Comparison of ENCODE assay signal across 21 mouse cellular contexts in the genomic region with DNA sequence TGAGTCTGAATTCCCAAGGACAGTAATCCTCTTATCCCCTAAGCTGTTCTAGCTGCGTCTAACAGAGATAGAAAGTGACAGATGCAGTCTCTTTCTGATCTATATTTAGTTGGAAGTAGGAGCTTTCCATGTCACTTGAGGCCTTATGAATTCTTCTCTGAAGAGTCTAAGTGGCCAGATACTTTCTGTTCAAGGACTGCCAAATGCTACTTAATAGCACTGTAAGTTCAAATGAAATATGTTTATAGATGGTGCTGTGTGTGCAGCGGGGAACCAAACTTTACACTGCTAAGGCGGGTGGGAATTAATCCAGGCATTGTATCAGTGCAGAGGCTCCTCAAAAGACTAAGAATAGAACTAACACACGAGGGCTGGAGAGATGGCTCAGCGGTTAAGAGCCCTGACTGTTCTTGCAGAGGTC. TPM values are rescaled to one million over a fixed set of nuclear protein-coding genes. Genes with fewer than 3 reads are reported as not detected.
DNase-seq lines count a peak whose midpoint lies in the region; ATAC-seq and TF ChIP-seq lines count a peak whose summit lies in the region.
"Had no signal": no experiment of that assay in that cellular context is flagged by ENCODE, and none has a peak within 500 bp of the region (broad histone marks: within the 10 kb centered on the region; RNA-seq: fewer than 3 reads in every experiment).

No protein-coding gene starts in this region.

- 51% methylated on average over 5 of the region's 5 CpGs for WGBS in forebrain, embryonic 14.5 days
- WGBS in forebrain, embryonic 12.5 days: 50% methylated on average over 5 of the region's 5 CpGs
- WGBS in heart, embryonic 14.5 days: 31% methylated on average over 5 of the region's 5 CpGs
- 29% methylated on average over 5 of the region's 5 CpGs for WGBS in heart, postnatal 0 days
- 83% methylated on average over 5 of the region's 5 CpGs for WGBS in liver, postnatal 0 days (ENCODE audit: insufficient replicate concordance)

- H3K4me1 ChIP-seq in forebrain, embryonic 14.5 days (ENCODE audit: control insufficient read depth, insufficient read depth, low read length): no peaks in the 10 kb centered on the region
- no peaks in the 10 kb centered on the region for H3K4me1 ChIP-seq in forebrain, embryonic 12.5 days
- peaks cover 3 to 13% of the 10 kb centered on the region in 2 experiments; a peak in 3 of 4 replicates for H3K4me1 ChIP-seq in heart, embryonic 14.5 days (ENCODE audit: control insufficient read depth in 2 of 2, insufficient read depth in 2 of 2, low read length in 2 of 2)
- H3K4me1 ChIP-seq in heart, postnatal 0 days (ENCODE audit: control insufficient read depth, insufficient read depth): 0 out of 2 replicates have a peak, but pooled peaks cover 17% of the 10 kb centered on the region
- no peaks in the 10 kb centered on the region for H3K4me1 ChIP-seq in liver, postnatal 0 days (ENCODE audit: insufficient read depth)
- H3K4me1 ChIP-seq: liver, embryonic 15.5 days; neural tube, embryonic 12.5 days; stomach, embryonic 15.5 days had no signal

- TF ChIP-seq EP300 in heart, postnatal 0 days (IDR thresholded peaks at IDR 0.05; ENCODE audit: low read depth): no peak
- TF ChIP-seq EP300 in liver, postnatal 0 days (IDR thresholded peaks at IDR 0.05; ENCODE audit: low read depth): no peak

- no peak for ATAC-seq in forebrain, embryonic 14.5 days
- no peak for ATAC-seq in forebrain, embryonic 12.5 days (ENCODE audit: low FRiP score)
- 0 out of 2 replicates have a peak, but pooled peaks have one; percentile 35 for ATAC-seq in heart, embryonic 14.5 days (ENCODE audit: insufficient number of reproducible peaks, insufficient read depth, low FRiP score, low read depth)
- peak; percentile 69 for ATAC-seq in heart, postnatal 0 days (ENCODE audit: insufficient read depth, low read depth)
- ATAC-seq in liver, postnatal 0 days: no peak

- no peak for TF ChIP-seq CTCF in heart, postnatal 0 days (IDR thresholded peaks at IDR 0.05; ENCODE audit: low read depth)
- TF ChIP-seq CTCF in liver, postnatal 0 days (IDR thresholded peaks at IDR 0.05; ENCODE audit: low read depth): no peak

- no peak overlapping the region for H3K27ac ChIP-seq in forebrain, embryonic 14.5 days (ENCODE audit: low read depth, low read length)
- H3K27ac ChIP-seq in forebrain, embryonic 12.5 days: no peak overlapping the region
- peak overlapping the region; percentile 21 to 66; a peak in 3 of 4 replicates for H3K27ac ChIP-seq in heart, embryonic 14.5 days (replicated peaks in 1 of 2; ENCODE audit: control insufficient read depth in 1 of 2, insufficient read depth in 1 of 2, low read depth in 2 of 2, low read length in 2 of 2)
- peak overlapping the region; percentile 18 for H3K27ac ChIP-seq in heart, postnatal 0 days (ENCODE audit: low read depth)
- no peak overlapping the region for H3K27ac ChIP-seq in liver, postnatal 0 days (ENCODE audit: low read depth)
- H3K27ac ChIP-seq: liver, embryonic 15.5 days; neural tube, embryonic 12.5 days; stomach, embryonic 15.5 days had no signal

- H3K4me3 ChIP-seq in forebrain, embryonic 14.5 days (ENCODE audit: low read depth, low read length): no peak overlapping the region
- no peak overlapping the region for H3K4me3 ChIP-seq in forebrain, embryonic 12.5 days (replicated peaks)
- no peak overlapping the region for H3K4me3 ChIP-seq in heart, embryonic 14.5 days (ENCODE audit: control insufficient read depth in 1 of 2, insufficient read depth in 1 of 2, low read depth in 1 of 2, low read length in 2 of 2)
- no peak overlapping the region for H3K4me3 ChIP-seq in heart, postnatal 0 days (ENCODE audit: low read depth, low read length)
- H3K4me3 ChIP-seq in liver, postnatal 0 days (ENCODE audit: low read depth, low read length): no peak overlapping the region
- H3K4me3 ChIP-seq: liver, embryonic 15.5 days; neural tube, embryonic 12.5 days; stomach, embryonic 15.5 days had no signal

- H3K9me3 ChIP-seq in forebrain, embryonic 14.5 days (replicated peaks; ENCODE audit: control insufficient read depth, low read length): no peaks in the 10 kb centered on the region
- H3K9me3 ChIP-seq in forebrain, embryonic 12.5 days: no peaks in the 10 kb centered on the region
- H3K9me3 ChIP-seq in heart, embryonic 14.5 days (ENCODE audit: control insufficient read depth, low read length): no peaks in the 10 kb centered on the region
- H3K9me3 ChIP-seq in heart, postnatal 0 days (replicated peaks; ENCODE audit: control insufficient read depth, low read length): no peaks in the 10 kb centered on the region
- no peaks in the 10 kb centered on the region for H3K9me3 ChIP-seq in liver, postnatal 0 days (ENCODE audit: low read length)
- H3K9me3 ChIP-seq: liver, embryonic 15.5 days; neural tube, embryonic 12.5 days; stomach, embryonic 15.5 days had no signal

- no peaks in the 10 kb centered on the region for H3K27me3 ChIP-seq in forebrain, embryonic 14.5 days (replicated peaks; ENCODE audit: control insufficient read depth, insufficient read depth, low read length)
- H3K27me3 ChIP-seq in forebrain, embryonic 12.5 days: no peaks in the 10 kb centered on the region
- no peaks in the 10 kb centered on the region for H3K27me3 ChIP-seq in heart, embryonic 14.5 days (ENCODE audit: control insufficient read depth, insufficient read depth, low read length)
- no peaks in the 10 kb centered on the region for H3K27me3 ChIP-seq in heart, postnatal 0 days (ENCODE audit: control insufficient read depth, insufficient read depth, low read length)
- H3K27me3 ChIP-seq in liver, postnatal 0 days (ENCODE audit: insufficient read depth, low read length): no peaks in the 10 kb centered on the region
- H3K27me3 ChIP-seq: CH12.LX; liver, embryonic 15.5 days; neural tube, embryonic 12.5 days; stomach, embryonic 15.5 days had no signal

- peaks cover 41% of the 10 kb centered on the region for H3K36me3 ChIP-seq in forebrain, embryonic 14.5 days (ENCODE audit: control insufficient read depth, insufficient read depth, low read length)
- peaks cover 32% of the 10 kb centered on the region for H3K36me3 ChIP-seq in forebrain, embryonic 12.5 days (replicated peaks)
- H3K36me3 ChIP-seq in heart, embryonic 14.5 days (ENCODE audit: control insufficient read depth, insufficient read depth, low read length): peaks cover 32% of the 10 kb centered on the region
- peaks cover 30% of the 10 kb centered on the region for H3K36me3 ChIP-seq in heart, postnatal 0 days (replicated peaks; ENCODE audit: control insufficient read depth, insufficient read depth, low read length)
- H3K36me3 ChIP-seq in liver, postnatal 0 days (replicated peaks; ENCODE audit: insufficient read depth, low read length): peaks cover 31% of the 10 kb centered on the region

- no peak overlapping the region for H3K9ac ChIP-seq in forebrain, embryonic 14.5 days (ENCODE audit: low read length)
- no peak overlapping the region for H3K9ac ChIP-seq in forebrain, embryonic 12.5 days
- no peak overlapping the region for H3K9ac ChIP-seq in heart, embryonic 14.5 days (ENCODE audit: low read length)
- no peak overlapping the region for H3K9ac ChIP-seq in heart, postnatal 0 days (replicated peaks; ENCODE audit: low read depth, low read length)
- H3K9ac ChIP-seq in liver, postnatal 0 days (replicated peaks): no peak overlapping the region
- H3K9ac ChIP-seq: liver, embryonic 15.5 days; neural tube, embryonic 12.5 days; stomach, embryonic 15.5 days had no signal

- H3K4me2 ChIP-seq in forebrain, embryonic 14.5 days (ENCODE audit: low read length): no peak overlapping the region
- no peak overlapping the region for H3K4me2 ChIP-seq in forebrain, embryonic 12.5 days
- H3K4me2 ChIP-seq in heart, embryonic 14.5 days (ENCODE audit: low read length): no peak overlapping the region
- no peak overlapping the region for H3K4me2 ChIP-seq in heart, postnatal 0 days (ENCODE audit: low read depth, low read length)
- H3K4me2 ChIP-seq in liver, postnatal 0 days (ENCODE audit: low read depth, low read length): no peak overlapping the region
- H3K4me2 ChIP-seq: liver, embryonic 15.5 days; neural tube, embryonic 12.5 days; stomach, embryonic 15.5 days had no signal

- peak; percentile 3 for DNase-seq in forebrain, embryonic 14.5 days (ENCODE audit: low spot score)
- DNase-seq in heart, adult 8-10 months (ENCODE audit: low spot score): no peak
- peak; percentile 30 for DNase-seq in heart, postnatal 0 days (ENCODE audit: low spot score)
- peak; percentile 84 for DNase-seq in retina, adult 2 months (ENCODE audit: low read depth, low spot score)
- DNase-seq in liver, postnatal 0 days: no peak
- DNase-seq in thymus, postnatal 14 days: no peak
- DNase-seq: cerebellum, postnatal 14 days; kidney, adult 2 months; kidney, postnatal 4 days; layer of hippocampus, postnatal 36 days; lung, postnatal 14 days; right cerebral cortex, adult 18-20 months; spleen, adult 18-20 months; thymus, postnatal 25 days had no signal

RNA-seq across cellular contexts. Expression of gene Chrm5, which starts 9.6 kb away (rescaled TPM):
- 0.42 and 0.49 TPM in 2 replicates for polyA plus RNA-seq in forebrain, embryonic 14.5 days (2014; fragmentation: Nextera tagmentation; extraction: Ambion mirVana)
- 0.31 TPM in 1 of 2 replicates, not detected in the other for polyA plus RNA-seq in forebrain, embryonic 12.5 days (2016; fragmentation: Nextera tagmentation; extraction: Ambion mirVana)
- polyA plus RNA-seq in heart, embryonic 14.5 days (2014; fragmentation: Nextera tagmentation; extraction: Ambion mirVana): not detected in 2 replicates
- total RNA-seq in heart, adult 8-10 months (2022): not detected
- total RNA-seq in heart, postnatal 0 days (2014; rRNA removed; ENCODE audit: low replicate concordance): not detected in 2 replicates
- not detected in 2 replicates for polyA plus RNA-seq in heart, postnatal 0 days (2015; fragmentation: Nextera tagmentation; extraction: Ambion mirVana)
- not detected in 2 replicates for polyA plus RNA-seq in liver, postnatal 0 days (2015; fragmentation: Nextera tagmentation; extraction: Ambion mirVana)
- total RNA-seq: CH12.LX; heart, adult 18-20 months had no signal
- polyA plus RNA-seq: kidney, adult 2 months; liver, embryonic 15.5 days; stomach, embryonic 15.5 days had no signal

RNA-seq across cellular contexts. Expression of gene Emc7, which starts 16.2 kb away (rescaled TPM):
- 15.2 and 15.3 TPM in 2 replicates for polyA plus RNA-seq in forebrain, embryonic 14.5 days (2014; fragmentation: Nextera tagmentation; extraction: Ambion mirVana)
- polyA plus RNA-seq in forebrain, embryonic 12.5 days (2016; fragmentation: Nextera tagmentation; extraction: Ambion mirVana): 11.1 and 11.5 TPM in 2 replicates
- 18.1 and 20.1 TPM in 2 replicates for polyA plus RNA-seq in heart, embryonic 14.5 days (2014; fragmentation: Nextera tagmentation; extraction: Ambion mirVana)
- 10 to 100 TPM; 15.8 to 17.0 (median 16.4) TPM for total RNA-seq in heart, adult 8-10 months (2022)
- 6.8 and 7.0 TPM in 2 replicates for total RNA-seq in heart, postnatal 0 days (2014; rRNA removed; ENCODE audit: low replicate concordance)
- 22.6 and 22.7 TPM in 2 replicates for polyA plus RNA-seq in heart, postnatal 0 days (2015; fragmentation: Nextera tagmentation; extraction: Ambion mirVana)
- 19.1 and 19.2 TPM in 2 replicates for polyA plus RNA-seq in liver, postnatal 0 days (2015; fragmentation: Nextera tagmentation; extraction: Ambion mirVana)

RNA-seq across cellular contexts. Expression of gene Aven, which starts 21.8 kb away (rescaled TPM):
- polyA plus RNA-seq in forebrain, embryonic 14.5 days (2014; fragmentation: Nextera tagmentation; extraction: Ambion mirVana): 2.7 and 3.0 TPM in 2 replicates
- 5.8 and 6.6 TPM in 2 replicates for polyA plus RNA-seq in forebrain, embryonic 12.5 days (2016; fragmentation: Nextera tagmentation; extraction: Ambion mirVana)
- polyA plus RNA-seq in heart, embryonic 14.5 days (2014; fragmentation: Nextera tagmentation; extraction: Ambion mirVana): 6.0 and 8.3 TPM in 2 replicates
- 10 to 100 TPM; 16.7 to 19.1 (median 18.9) TPM for total RNA-seq in heart, adult 8-10 months (2022)
- total RNA-seq in heart, postnatal 0 days (2014; rRNA removed; ENCODE audit: low replicate concordance): 5.2 and 26.5 TPM in 2 replicates
- polyA plus RNA-seq in heart, postnatal 0 days (2015; fragmentation: Nextera tagmentation; extraction: Ambion mirVana): 2.6 and 4.7 TPM in 2 replicates
- 3.2 and 3.6 TPM in 2 replicates for polyA plus RNA-seq in liver, postnatal 0 days (2015; fragmentation: Nextera tagmentation; extraction: Ambion mirVana)

Comparison
In these comparisons a context has a peak if more than half of its experiments do, and no peak if none do; other contexts are left out.
1. DNase-seq: peak in forebrain, embryonic 14.5 days (single experiment), heart, postnatal 0 days (single experiment) and retina, adult 2 months (single experiment); none in heart, adult 8-10 months (single experiment), liver, postnatal 0 days (single experiment) and thymus, postnatal 14 days (single experiment).
2. ATAC-seq: peak in heart, embryonic 14.5 days (single experiment) and heart, postnatal 0 days (single experiment); none in forebrain, embryonic 14.5 days (single experiment), forebrain, embryonic 12.5 days (single experiment) and liver, postnatal 0 days (single experiment).
3. H3K27ac ChIP-seq: peak in heart, embryonic 14.5 days (2 of 2) and heart, postnatal 0 days (single experiment); none in forebrain, embryonic 14.5 days (single experiment), forebrain, embryonic 12.5 days (single experiment) and liver, postnatal 0 days (single experiment).